Mouse (Mus musculus) midbrain, embryonic 13.5 days (tissue): ENCODE measurements around the gene Tbc1d15. TPM values are rescaled to one million over a fixed set of nuclear protein-coding genes. Genes with fewer than 3 reads are reported as not detected.

ENCODE experiments used
- ATAC-seq: fragments of 200-750 bp; cut with Nextera tagmentation; 2 replicates; pipeline ENCODE4 v1.8.0; 2017; ENCODE audit warnings: mild to moderate bottlenecking, moderate TSS enrichment, moderate library complexity
- H3K27ac ChIP-seq: fragments of 300-500 bp; sonication (generic); 2 replicates; pipeline ENCODE4 v1.5.1; 2015; ENCODE audit warnings: inconsistent platforms, mild to moderate bottlenecking, moderate library complexity
- H3K27me3 ChIP-seq: fragments of 300-500 bp; sonication (generic); 2 replicates; pipeline ENCODE4 v1.6.1; 2015; ENCODE audit warnings: mild to moderate bottlenecking, inconsistent platforms
- H3K36me3 ChIP-seq: fragments of 300-500 bp; sonication (generic); 2 replicates; pipeline ENCODE4 v1.6.1; 2015; ENCODE audit warnings: mild to moderate bottlenecking, inconsistent platforms
- H3K4me1 ChIP-seq: fragments of 300-500 bp; sonication (generic); replicated peaks from 2 replicates; pipeline ENCODE4 v1.6.1; 2015; ENCODE audit warnings: inconsistent platforms
- H3K4me2 ChIP-seq: fragments of 300-500 bp; sonication (generic); replicated peaks from 2 replicates; pipeline ENCODE4 v1.6.1; 2015; ENCODE audit warnings: moderate library complexity, mild to moderate bottlenecking, inconsistent platforms
- H3K4me3 ChIP-seq: fragments of 300-500 bp; sonication (generic); replicated peaks from 2 replicates; pipeline ENCODE4 v1.5.1; 2015; ENCODE audit warnings: mild to moderate bottlenecking, inconsistent platforms
- H3K9ac ChIP-seq: fragments of 300-500 bp; sonication (generic); replicated peaks from 2 replicates; pipeline ENCODE4 v1.6.1; 2015; ENCODE audit warnings: mild to moderate bottlenecking, inconsistent platforms
- H3K9me3 ChIP-seq: fragments of 300-500 bp; sonication (generic); 2 replicates; pipeline ENCODE4 v1.6.1; 2016; ENCODE audit warnings: mild to moderate bottlenecking, inconsistent platforms
- WGBS: fragments of 180-500 bp; shearing (Covaris S2); methylation state at CpG from one replicate; pipeline ENCODE4 v1.1.7; 2015; 5-methylcytosine and 5-hydroxymethylcytosine counted together
- polyA plus RNA-seq: library from polyadenylated mRNA; unstranded; fragments of >200 nt; fragmentation: Nextera tagmentation; extraction: Ambion mirVana; gene quantifications from 2 replicates; pipeline ENCODE4 v1.2.1, GENCODE M21; 2015

Gene Tbc1d15
- polyA plus RNA-seq, 1 experiment from 2014 or later, result 36.5 TPM

- no peaks in the 10 kb centered on the region for H3K9me3 ChIP-seq
- H3K4me3 ChIP-seq, result no peak overlapping the region
- ATAC-seq, result no peak
- H3K36me3 ChIP-seq, result peaks cover 37% of the 10 kb centered on the region
- no peak overlapping the region for H3K27ac ChIP-seq
- no peaks in the 10 kb centered on the region for H3K4me1 ChIP-seq
- no peak overlapping the region for H3K9ac ChIP-seq
- H3K4me2 ChIP-seq, result no peak overlapping the region
- 94% methylated on average over 4 of the region's 4 CpGs for WGBS
- no peaks in the 10 kb centered on the region for H3K27me3 ChIP-seq
Measured at GRCm38 (mm10) chr10:115237931-115238330, 13.3 kb downstream of the Tbc1d15 start.

GRCm38 (mm10) chr10:115236733-115237132 is 14.5 kb downstream of the Tbc1d15 start:
- Histone ChIP-seq H3K27ac (no peak overlapping the region), H3K4me2 (no peak overlapping the region), H3K9ac (no peak overlapping the region), H3K9me3 (no peaks in the 10 kb centered on the region), H3K4me3 (no peak overlapping the region), H3K36me3 (peaks cover 44% of the 10 kb centered on the region), H3K4me1 (no peaks in the 10 kb centered on the region), H3K27me3 (no peaks in the 10 kb centered on the region)
- ATAC-seq, result no peak
- 85% methylated on average over 4 of the region's 4 CpGs for WGBS

- H3K9ac ChIP-seq, result no peak overlapping the region
- no peak overlapping the region for H3K27ac ChIP-seq
- WGBS, result 91% methylated on average over 9 of the region's 9 CpGs
- H3K4me2 ChIP-seq, result no peak overlapping the region
- no peaks in the 10 kb centered on the region for H3K9me3 ChIP-seq
- no peaks in the 10 kb centered on the region for H3K4me1 ChIP-seq
- peaks cover 49% of the 10 kb centered on the region for H3K36me3 ChIP-seq
- no peaks in the 10 kb centered on the region for H3K27me3 ChIP-seq
- no peak for ATAC-seq
- H3K4me3 ChIP-seq, result no peak overlapping the region
Measured at GRCm38 (mm10) chr10:115235501-115235900, 15.8 kb downstream of the Tbc1d15 start.

- H3K4me3 ChIP-seq, result no peak overlapping the region
- 88% methylated on average over 3 of the region's 3 CpGs for WGBS
Measured at GRCm38 (mm10) chr10:115233798-115234197, 17.5 kb downstream of the Tbc1d15 start.

GRCm38 (mm10) chr10:115232513-115232912 is 18.8 kb downstream of the Tbc1d15 start:
- H3K36me3 ChIP-seq, result peaks cover 41% of the 10 kb centered on the region
- H3K27ac ChIP-seq, result no peak overlapping the region
- H3K4me2 ChIP-seq, result no peak overlapping the region
- H3K9ac ChIP-seq, result no peak overlapping the region
- 92% methylated on average over 3 of the region's 3 CpGs for WGBS
- no peak for ATAC-seq
- no peaks in the 10 kb centered on the region for H3K4me1 ChIP-seq
- no peak overlapping the region for H3K4me3 ChIP-seq
- no peaks in the 10 kb centered on the region for H3K9me3 ChIP-seq
- no peaks in the 10 kb centered on the region for H3K27me3 ChIP-seq

More at GRCm38 (mm10) chr10:115233798-115234197, 17.5 kb downstream of the Tbc1d15 start:
- H3K4me2 ChIP-seq, result no peak overlapping the region
- H3K4me1 ChIP-seq, result no peaks in the 10 kb centered on the region
- no peak for ATAC-seq
- H3K9me3 ChIP-seq, result no peaks in the 10 kb centered on the region
- no peak overlapping the region for H3K9ac ChIP-seq
- no peaks in the 10 kb centered on the region for H3K27me3 ChIP-seq
- H3K36me3 ChIP-seq, result peaks cover 44% of the 10 kb centered on the region
- H3K27ac ChIP-seq, result no peak overlapping the region

GRCm38 (mm10) chr10:115229023-115229422 is 22.2 kb downstream of the Tbc1d15 start:
- H3K9ac ChIP-seq, result no peak overlapping the region
- peaks cover 41% of the 10 kb centered on the region for H3K36me3 ChIP-seq
- no peak for ATAC-seq
- no peak overlapping the region for H3K4me3 ChIP-seq
- H3K9me3 ChIP-seq, result no peaks in the 10 kb centered on the region
- no peaks in the 10 kb centered on the region for H3K4me1 ChIP-seq
- no peaks in the 10 kb centered on the region for H3K27me3 ChIP-seq
- no peak overlapping the region for H3K27ac ChIP-seq
- WGBS, result 89% methylated on average over 9 of the region's 9 CpGs
- no peak overlapping the region for H3K4me2 ChIP-seq

- Histone ChIP-seq H3K36me3 (peaks cover 32% of the 10 kb centered on the region), H3K27ac (no peak overlapping the region), H3K4me1 (no peaks in the 10 kb centered on the region), H3K9ac (no peak overlapping the region), H3K4me3 (no peak overlapping the region), H3K4me2 (no peak overlapping the region), H3K27me3 (no peaks in the 10 kb centered on the region), H3K9me3 (no peaks in the 10 kb centered on the region)
- WGBS, result 94% methylated on average over 7 of the region's 7 CpGs
- ATAC-seq, result no peak
Measured at GRCm38 (mm10) chr10:115226586-115226985, 24.7 kb downstream of the Tbc1d15 start.

- H3K4me1 ChIP-seq, result no peaks in the 10 kb centered on the region
- no peak overlapping the region for H3K27ac ChIP-seq
- peaks cover 32% of the 10 kb centered on the region for H3K36me3 ChIP-seq
- no peak for ATAC-seq
- H3K27me3 ChIP-seq, result no peaks in the 10 kb centered on the region
- no peak overlapping the region for H3K4me3 ChIP-seq
- no peak overlapping the region for H3K4me2 ChIP-seq
- no peaks in the 10 kb centered on the region for H3K9me3 ChIP-seq
- 91% methylated on average over 3 of the region's 3 CpGs for WGBS
- no peak overlapping the region for H3K9ac ChIP-seq
Measured at GRCm38 (mm10) chr10:115223845-115224244, 27.4 kb downstream of the Tbc1d15 start.

- peaks cover 54% of the 10 kb centered on the region for H3K36me3 ChIP-seq
- WGBS, result 96% methylated on average over 11 of the region's 11 CpGs
- no peaks in the 10 kb centered on the region for H3K9me3 ChIP-seq
- no peak overlapping the region for H3K27ac ChIP-seq
- no peaks in the 10 kb centered on the region for H3K27me3 ChIP-seq
- ATAC-seq, result no peak
- H3K9ac ChIP-seq, result no peak overlapping the region
- H3K4me1 ChIP-seq, result no peaks in the 10 kb centered on the region
- no peak overlapping the region for H3K4me2 ChIP-seq
- no peak overlapping the region for H3K4me3 ChIP-seq
Measured at GRCm38 (mm10) chr10:115212916-115213580, 38.2 kb downstream of the Tbc1d15 start.

- Histone ChIP-seq H3K4me1 (no peaks in the 10 kb centered on the region), H3K4me3 (no peak overlapping the region), H3K36me3 (peaks cover 37% of the 10 kb centered on the region), H3K27ac (no peak overlapping the region), H3K4me2 (no peak overlapping the region), H3K27me3 (no peaks in the 10 kb centered on the region), H3K9me3 (no peaks in the 10 kb centered on the region), H3K9ac (no peak overlapping the region)
- 93% methylated on average over 3 of the region's 3 CpGs for WGBS
- no peak for ATAC-seq
Measured at GRCm38 (mm10) chr10:115205825-115206224, 45.4 kb downstream of the Tbc1d15 start.

- no peak for ATAC-seq
- H3K36me3 ChIP-seq, result peaks cover 42% of the 10 kb centered on the region
Measured at GRCm38 (mm10) chr10:115205284-115205683, 46.0 kb downstream of the Tbc1d15 start.

GRCm38 (mm10) chr10:115191214-115191613 is 60.1 kb downstream of the Tbc1d15 start:
- 58% methylated on average over 7 of the region's 7 CpGs for WGBS
- no peaks in the 10 kb centered on the region for H3K9me3 ChIP-seq
- ATAC-seq, result peak; percentile 65; the same call in 1 of the 2 replicates
- no peaks in the 10 kb centered on the region for H3K4me1 ChIP-seq
- H3K4me3 ChIP-seq, result no peak overlapping the region
- no peak overlapping the region for H3K27ac ChIP-seq
- no peak overlapping the region for H3K9ac ChIP-seq
- no peaks in the 10 kb centered on the region for H3K36me3 ChIP-seq
- H3K4me2 ChIP-seq, result no peak overlapping the region
- H3K27me3 ChIP-seq, result no peaks in the 10 kb centered on the region

More at GRCm38 (mm10) chr10:115205284-115205683, 46.0 kb downstream of the Tbc1d15 start:
- Histone ChIP-seq H3K9ac (no peak overlapping the region), H3K4me1 (no peaks in the 10 kb centered on the region), H3K9me3 (no peaks in the 10 kb centered on the region), H3K27me3 (no peaks in the 10 kb centered on the region), H3K27ac (no peak overlapping the region), H3K4me3 (no peak overlapping the region), H3K4me2 (no peak overlapping the region)
- WGBS, result 95% methylated on average over 1 of the region's 1 CpGs

- 91% methylated on average over 1 of the region's 1 CpGs for WGBS
- Histone ChIP-seq H3K36me3 (no peaks in the 10 kb centered on the region), H3K4me3 (no peak overlapping the region), H3K4me1 (peaks cover 7% of the 10 kb centered on the region; the same call in 1 of the 2 replicates), H3K27ac (no peak overlapping the region), H3K4me2 (no peak overlapping the region), H3K9ac (no peak overlapping the region), H3K9me3 (no peaks in the 10 kb centered on the region), H3K27me3 (no peaks in the 10 kb centered on the region)
- no peak for ATAC-seq
Measured at GRCm38 (mm10) chr10:115187390-115187789, 63.9 kb downstream of the Tbc1d15 start.
